Mouse (Mus musculus) liver, adult 2 months (tissue): ENCODE measurements at regions not wholly inside any gene's neighbourhood (a gene's known extent, or its start where the extent isn't known, plus 50 kb on each side); places are given as distances from the start of the nearest gene placed in this dataset.

Experiments used
- CTCF ChIP-seq: fragments of 200-500 bp; IDR thresholded peaks from 2 replicates; pipeline ENCODE4 v1.5.1; 2011; ENCODE audit warnings: low read depth, low read length, control low read depth
- POLR2A ChIP-seq: fragments of 200-500 bp; IDR thresholded peaks from 2 replicates; pipeline ENCODE4 v1.6.1; 2011; ENCODE audit warnings: low read length, control low read depth; ENCODE audit not compliant: insufficient read depth; ENCODE audit errors: extremely low read depth

DNA sequence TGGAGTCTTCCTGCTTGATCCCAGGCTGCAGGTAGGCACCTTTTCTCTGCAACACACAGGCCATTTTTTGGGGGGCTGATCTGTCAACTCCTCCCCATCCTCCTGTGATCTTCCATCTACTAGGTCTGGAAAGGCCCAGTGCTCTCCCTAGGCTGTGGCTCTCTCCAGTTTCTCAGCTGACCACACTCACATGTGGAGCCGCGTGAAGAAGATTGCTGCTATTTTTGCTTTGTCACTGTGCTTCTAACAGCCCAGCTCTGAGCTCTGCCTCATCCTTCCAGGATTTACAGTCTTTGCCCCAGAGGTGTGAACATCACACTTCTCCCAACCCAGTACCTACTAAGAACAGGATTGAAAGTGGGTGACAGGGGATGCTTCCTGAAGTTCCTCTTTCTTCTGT is 110.2 kb downstream of the Tmem121 start:
- no peak for TF ChIP-seq CTCF
- no peak for TF ChIP-seq POLR2A
